Mouse (Mus musculus): ENCODE data around the gene Pex7. TPM values are rescaled to one million over a fixed set of nuclear protein-coding genes. Genes with fewer than 3 reads are reported as not detected.
"Not testable (repeated sequence)": the region's sequence is repeated elsewhere in the genome, so short reads cannot be mapped to it uniquely, and the experiment has no call there.

Pex7 gene
- total and polyA plus RNA-seq, 3 experiments = 44.8 to 169 (median 47.5) TPM

DNA sequence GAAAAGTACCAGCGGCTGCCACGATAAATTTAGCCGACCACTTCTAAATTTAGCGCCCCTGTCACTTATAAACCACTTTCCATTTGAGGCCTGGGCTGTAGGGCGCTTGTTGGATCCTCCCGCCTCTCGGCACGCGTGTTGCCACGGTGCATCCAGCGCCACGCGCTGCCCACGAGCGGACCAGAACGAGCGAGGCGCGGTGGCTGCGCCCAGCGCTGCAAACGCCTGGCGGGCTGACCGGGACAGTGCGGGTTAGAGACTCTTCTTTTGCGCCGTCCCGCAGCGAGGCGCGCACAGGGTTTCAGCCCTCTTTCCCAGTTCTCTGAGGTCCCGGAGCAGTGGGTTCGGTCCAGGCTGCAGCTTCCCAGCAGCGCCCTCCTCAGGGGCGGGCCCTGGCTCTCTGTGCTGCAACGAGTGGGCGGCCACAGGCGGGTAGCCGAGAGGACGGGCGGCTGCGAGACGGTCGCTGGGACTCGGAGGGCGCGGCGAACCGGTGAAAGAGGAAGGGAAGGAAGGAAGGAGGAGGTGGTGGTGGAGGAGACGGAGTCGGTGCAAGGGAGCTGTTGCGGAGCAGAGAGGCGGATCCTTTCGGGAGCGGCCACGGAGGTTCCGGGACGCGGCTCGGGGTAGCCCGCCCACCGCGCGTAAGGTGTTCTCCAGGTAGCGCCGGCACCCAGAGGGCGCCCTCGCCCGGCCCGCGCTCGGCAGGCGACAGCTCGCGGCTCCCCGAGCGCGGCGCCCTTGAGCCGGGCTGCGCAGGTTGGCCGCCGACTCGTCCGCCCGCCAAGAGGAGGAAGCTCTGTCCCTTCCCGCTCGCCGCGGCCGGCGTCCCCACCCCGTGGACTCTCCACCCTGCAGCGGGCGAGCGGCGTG is 26.3 kb upstream of the Pex7 start:
- peak; percentile 93 for DNase-seq

DNA sequence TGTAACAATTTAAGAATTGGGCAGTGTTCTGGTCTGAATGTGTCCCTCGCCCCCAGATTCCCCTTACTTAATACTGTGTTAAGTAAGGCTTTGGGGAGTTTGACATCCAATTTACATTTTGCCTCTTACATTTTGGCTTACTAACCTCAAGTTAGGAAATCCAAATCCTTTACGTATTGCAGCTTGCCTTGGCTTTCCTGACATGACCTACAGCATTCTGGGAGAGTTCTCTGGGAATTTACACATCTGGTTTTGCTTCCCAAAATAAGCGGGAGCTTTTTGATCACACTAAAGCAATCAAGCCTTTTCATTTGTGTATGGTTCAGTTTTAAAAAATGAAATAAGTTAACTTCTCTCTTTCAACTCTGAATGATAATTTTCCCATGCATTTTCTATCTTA is 25.5 kb upstream of the Pex7 start:
- DNase-seq = no peak

DNA sequence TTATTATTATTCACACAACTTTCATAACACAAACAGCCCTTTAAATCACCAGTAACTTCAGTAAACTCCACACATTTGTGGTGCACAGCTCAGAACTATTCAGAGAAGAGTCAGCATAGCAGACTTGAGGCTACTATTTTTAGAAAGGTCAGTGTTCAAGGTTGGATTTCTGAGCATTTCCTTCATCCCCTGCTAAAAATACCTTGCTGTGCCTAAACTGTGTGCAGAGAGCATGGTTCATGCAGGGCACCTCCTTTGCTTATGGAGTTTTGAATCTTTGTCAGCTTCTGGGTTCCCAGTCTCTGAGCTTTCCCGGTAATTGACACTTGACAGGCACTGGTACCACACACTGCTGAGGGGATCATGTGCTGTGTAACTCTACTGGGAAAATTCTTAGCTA is 20.7 kb upstream of the Pex7 start:
- no peak for DNase-seq

DNA sequence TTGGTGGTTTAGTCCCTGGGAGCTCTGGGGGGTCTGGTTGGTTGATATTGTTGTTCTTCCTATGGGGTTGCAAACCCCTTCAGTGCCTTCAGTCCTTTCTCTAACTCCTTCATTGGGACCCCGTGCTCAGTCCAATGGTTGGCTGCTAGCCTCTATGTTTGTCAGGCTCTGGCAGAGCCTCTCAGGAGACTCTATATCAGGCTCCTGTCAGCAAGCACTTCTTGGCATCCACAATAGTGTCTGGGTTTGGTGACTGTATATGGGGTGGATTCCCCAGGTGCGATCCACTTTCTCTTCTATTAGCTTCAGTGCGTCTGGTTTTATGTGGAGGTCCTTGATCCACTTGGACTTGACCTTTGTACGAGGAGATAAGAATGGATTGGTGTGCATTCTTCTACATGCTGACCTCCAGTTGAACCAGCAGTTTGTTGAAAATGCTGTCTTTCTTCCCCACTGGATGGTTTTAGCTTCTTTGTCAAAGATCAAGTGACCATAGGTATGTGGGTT is 19.0 kb upstream of the Pex7 start:
- DNase-seq = not testable (repeated sequence)

DNA sequence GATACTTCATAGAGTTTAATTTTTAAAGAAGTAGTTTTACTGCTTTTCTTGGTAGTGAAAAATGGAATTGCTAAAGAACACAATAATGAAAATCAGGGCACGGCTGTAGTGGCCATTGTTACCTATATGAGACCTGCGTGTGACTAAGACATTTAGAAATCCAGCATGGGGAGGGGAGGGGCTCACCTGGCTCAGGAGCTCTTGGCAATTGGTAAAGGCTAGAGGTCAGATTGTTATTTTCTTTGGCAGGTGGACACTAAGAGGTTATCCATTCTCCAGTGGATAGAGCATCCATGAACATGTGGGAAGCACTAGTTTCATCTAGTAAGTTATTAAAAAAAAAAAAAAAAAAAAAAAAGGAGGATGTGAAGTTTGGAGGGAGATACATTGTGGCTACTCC is 16.8 kb upstream of the Pex7 start:
- DNase-seq = no peak

DNA sequence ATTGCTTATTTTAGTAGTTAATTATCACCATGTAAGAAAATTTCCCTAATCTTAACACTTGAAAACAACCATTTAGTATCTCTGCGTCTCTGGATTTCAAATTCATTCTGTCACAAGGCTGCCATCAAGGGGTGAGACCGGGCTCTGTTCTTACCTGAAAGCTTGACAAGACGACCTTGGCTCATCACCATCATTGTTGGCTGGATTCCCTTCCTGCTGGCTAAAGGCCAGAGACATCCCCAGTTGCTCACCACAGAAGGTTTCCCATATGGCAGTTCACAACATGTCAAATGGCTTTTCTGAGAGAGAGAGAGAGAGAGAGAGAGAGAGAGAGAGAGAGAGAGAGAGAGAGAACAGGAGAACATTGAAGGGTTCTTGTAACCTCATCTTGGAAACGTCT is 14.9 kb upstream of the Pex7 start:
- DNase-seq = no peak

DNA sequence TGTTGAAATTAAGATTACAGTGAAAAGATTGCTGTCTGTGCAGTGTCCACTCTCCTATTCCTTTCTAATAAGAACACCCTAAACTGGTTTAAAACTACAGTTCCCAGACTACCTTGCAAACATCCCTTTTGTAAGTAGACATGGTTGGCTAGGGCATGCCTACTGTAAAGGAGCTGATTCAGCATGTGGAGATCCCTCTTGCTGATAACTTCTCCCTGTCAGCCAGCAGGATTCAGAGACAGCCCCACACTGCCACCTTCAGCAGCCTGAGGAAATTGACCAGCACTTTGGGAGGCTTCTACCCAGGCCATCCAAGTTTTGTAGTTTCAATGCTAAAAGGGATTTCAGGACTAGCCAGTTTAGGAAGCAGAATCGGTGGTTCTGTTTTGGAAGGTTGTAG is 7.8 kb upstream of the Pex7 start:
- DNase-seq = peak; percentile 85

DNA sequence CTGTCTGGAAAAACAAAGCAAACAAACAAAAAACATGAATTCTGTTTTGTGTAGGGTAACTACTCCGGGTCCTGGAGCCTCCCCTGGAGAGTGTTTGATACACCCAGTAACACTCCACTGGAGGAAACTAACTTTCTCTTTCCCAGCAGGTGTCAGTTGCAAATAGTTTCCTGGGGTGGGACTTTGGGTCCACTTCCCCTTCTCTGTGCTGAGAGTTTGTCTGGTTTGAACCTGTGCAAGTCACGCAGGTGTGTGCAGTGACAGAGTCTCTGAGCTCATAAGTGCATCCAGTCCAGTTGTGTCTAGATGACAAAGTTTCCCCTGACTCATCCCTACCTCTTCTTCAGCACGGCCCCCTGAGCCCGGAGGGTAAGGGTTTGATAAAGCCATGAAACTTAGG is 6.3 kb upstream of the Pex7 start:
- no peak for DNase-seq

DNA sequence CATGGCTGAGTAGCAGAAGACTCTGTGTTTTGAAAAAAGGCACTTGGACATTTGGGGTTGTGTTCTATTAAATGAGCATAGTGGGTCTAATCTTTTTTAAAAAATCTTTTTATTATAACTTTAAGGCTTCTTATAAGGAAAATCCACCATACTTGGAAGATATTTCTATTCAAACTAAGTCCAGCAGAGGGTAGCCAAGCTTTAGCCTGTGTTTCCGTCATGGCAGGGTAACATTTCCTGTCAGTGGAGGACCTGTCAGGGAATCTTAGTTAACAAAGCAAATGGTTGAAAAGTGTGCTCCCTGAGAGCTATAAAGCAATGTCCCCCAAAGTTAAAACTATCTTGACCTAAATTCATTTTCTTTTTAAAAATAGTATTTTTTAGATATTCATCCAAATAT is 4.1 kb upstream of the Pex7 start:
- DNase-seq = no peak

DNA sequence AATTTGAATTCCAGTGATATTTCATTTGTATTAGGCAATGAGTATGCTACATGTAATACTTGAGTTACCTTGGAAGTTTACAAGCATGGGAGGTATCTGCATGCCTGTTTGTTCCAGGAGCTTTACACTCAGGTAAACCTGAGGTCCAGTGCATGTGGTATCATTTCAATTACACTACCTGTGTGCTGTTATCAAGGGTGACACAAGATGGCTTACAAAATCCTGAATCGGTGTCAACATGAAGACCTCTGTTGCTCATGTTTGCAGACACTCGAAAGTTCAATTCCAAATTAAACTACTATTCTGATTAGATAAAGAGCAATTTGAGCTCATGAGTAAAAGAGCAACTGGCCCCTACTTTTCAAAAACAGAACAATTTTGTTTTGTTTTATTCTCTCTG is 3.0 kb upstream of the Pex7 start:
- DNase-seq = no peak

DNA sequence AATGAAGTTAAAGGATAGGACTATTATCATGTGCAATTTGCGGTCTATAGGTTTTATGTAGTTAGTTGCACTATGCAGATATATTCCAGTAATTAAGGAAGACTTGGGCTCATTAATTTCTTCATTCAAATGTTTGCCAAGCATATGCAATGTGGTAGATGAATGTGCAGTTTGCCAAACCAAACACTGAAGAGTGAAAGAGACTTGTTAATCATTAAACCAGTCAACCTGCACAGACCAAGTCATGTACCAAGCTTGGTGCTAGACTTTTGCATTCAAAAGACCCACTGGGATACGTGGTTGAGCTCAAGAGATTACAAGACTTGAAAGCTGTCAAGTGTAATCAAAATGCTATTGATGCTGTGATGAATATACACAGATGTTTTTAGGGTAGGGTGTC is 587 bp upstream of the Pex7 start:
- DNase-seq = no peak

DNA sequence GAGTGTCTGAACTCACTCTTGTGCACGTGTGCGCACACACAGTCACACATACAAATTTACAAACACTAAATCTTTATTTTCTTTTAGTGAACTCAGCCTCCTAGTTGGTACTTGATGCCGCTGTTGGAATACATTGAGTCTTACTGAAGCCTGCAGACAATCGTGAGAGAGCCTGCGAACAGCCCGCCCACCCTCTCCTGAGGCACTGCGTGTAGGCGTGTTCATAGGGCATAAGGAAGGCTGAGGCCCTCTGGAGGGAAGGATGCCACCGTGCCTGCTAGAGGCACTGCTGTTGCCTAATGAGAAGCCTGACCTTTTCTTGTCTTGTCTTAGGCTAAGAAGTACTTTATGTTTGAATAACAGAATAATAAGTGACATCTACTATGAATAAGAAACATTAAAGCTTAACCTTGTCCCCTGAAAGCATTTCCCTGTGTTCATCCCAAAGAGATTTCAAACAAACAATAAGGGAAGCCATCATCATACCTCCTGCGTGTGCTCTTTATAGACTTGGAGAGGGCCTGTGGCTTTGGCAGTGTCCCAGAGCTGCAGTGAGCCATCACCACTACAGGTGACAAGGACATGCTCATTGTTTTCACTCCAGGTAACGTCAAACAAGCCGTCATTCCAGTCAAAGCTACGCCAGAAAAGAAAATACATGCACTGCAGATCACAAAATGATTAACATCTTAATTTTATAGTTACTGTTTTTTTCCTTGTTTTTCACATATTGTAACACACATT is 3.2 kb downstream of the Pex7 start:
- no peak for DNase-seq

DNA sequence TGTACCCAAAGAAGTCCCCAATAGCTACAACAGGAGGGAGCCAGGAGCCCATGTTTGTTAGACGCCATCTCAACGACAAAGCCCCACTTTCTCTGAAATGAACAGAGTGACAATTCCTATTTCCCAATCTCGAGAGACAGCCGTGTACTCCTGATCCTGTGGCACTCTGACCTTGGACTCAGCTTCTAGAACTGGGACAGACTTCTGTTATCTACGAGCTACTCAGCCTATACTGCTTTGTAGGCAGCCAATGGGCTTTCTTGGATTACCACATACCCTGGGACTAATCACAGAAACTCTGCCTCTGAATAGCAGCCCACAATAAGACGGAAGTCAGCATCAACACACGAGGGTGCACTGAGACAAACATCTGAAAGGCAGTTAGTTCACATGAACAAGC is 5.5 kb downstream of the Pex7 start:
- peak; percentile 45 for DNase-seq

DNA sequence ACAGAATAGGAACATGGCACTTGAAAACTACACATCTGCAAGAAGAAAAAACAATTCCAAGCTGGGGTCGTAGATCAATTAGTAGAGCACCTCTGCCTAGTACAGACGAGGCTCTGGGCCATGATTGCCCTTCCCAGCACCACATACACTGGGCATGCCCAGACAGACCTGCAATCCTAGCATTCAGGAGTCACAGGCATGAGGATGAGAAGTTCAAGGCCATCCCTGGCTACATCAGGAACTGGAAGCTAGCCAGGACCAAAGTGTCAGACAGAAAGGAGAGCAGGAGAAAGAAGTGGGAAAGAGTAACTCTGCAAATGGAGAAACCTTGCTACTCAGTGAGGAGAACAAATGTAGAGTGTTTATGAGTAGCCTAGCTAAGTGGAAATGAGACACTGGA is 7.3 kb downstream of the Pex7 start:
- peak; percentile 84 for DNase-seq

DNA sequence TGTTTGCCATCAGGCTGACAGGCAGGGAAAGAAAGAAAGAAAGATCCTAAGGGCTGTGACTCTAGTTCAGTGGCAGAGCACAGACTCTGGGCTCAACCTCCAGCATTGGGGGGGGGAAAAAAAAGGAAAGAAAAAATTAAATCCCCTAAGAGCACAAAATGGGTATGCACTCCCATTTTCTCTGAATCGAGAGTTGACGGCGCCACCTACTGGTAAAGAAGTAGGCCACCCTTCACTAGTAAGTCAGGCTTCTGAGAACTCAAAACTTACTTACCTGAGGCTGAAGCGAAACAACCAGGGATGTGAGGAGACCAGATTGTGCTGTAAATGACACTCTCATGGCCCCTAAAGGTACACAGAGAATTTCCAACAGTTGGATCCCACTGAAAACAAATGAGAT is 13.5 kb downstream of the Pex7 start:
- DNase-seq = peak; percentile 42

DNA sequence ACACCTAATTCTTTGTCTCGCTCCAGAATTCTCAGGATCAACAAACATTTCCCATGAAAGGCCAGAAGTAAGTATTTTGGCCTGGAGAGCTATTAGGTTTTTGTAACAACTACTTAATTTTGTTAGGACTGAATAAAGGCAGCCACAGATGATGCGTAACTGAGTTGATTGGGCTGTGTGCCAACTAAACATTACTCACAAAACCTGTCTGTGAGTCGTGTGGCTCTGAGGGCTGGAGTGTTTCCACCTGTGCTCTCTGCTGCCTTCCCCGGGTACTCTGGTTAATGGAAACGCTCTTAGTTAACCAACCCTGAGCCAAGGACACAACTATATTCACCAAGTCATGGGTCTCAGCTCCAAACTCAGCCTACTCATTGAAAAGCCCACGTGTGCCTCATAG is 14.3 kb downstream of the Pex7 start:
- peak; percentile 32 for DNase-seq

DNA sequence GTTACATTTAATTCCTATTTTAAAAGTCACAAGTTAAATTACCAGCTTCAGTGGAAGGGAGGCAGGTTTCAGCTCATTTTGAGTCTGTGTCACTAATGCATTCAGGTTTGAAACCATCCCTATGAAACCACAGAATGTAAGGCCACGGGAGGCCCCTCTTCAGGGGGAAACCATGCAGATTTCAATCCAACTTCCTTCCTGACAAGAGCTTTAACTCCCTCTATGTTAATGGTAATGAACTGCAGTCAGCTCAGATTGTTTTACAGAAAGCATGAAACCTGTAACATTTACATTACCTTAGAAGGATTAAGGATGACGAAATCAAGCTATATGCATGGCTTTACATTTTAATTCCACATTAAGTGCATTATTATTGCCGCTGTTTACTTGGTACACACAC is 15.8 kb downstream of the Pex7 start:
- no peak for DNase-seq

DNA sequence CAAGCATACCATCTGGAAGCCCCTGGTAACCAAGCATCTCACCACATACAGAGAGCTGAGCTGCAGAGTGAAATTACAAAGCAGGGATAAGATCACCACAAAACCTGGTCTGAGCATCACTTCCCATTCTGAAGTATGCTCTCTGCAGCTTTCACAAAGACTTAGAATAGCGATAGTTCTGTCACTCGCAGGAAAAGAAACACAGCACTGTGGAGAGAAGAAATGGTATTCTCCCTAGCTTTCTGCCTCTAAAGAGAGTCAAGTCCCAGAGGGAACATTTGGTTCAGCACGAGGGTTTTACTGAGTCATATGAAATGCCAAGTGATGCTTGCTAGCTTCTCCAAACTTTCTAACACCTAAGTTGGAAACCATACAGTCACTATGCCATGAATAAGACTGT is 17.6 kb downstream of the Pex7 start:
- no peak for DNase-seq

DNA sequence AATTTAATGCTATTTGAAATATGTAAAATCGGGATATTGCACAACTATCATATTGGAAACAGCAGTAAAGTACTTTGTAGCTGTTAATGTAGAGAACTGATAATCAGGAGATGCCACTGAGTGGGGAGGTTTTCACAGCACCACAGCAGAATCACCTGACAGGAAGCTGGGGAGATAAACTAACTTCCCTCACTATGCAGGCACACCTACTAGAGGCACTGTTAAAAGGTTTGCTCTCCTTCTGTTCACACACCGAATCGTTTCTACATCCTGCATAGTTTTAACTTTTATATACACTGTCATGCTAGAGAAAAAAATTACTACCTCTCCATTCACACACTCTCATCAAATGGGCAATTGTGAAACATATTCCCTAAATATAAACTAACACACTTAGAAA is 21.2 kb downstream of the Pex7 start:
- no peak for DNase-seq

DNA sequence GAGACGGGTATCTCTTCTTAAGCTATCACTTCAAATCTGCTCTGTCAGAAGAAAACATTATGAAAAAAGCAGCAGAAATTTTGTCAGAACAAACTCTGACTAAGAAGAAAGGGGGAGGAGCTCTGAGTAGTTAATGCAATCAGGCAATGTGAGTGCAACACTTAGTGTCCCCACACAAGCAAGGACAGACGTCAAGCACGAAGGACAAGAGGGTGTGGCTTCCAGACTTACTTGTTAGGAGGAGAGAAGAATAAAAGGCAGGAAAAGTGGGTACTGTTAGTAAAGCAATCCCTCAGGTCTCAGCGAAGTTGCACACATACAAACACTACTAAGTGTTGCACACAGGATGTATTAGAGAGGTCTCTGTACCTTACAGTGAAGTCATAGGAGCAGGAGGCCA is 23.1 kb downstream of the Pex7 start:
- peak; percentile 76 for DNase-seq

DNA sequence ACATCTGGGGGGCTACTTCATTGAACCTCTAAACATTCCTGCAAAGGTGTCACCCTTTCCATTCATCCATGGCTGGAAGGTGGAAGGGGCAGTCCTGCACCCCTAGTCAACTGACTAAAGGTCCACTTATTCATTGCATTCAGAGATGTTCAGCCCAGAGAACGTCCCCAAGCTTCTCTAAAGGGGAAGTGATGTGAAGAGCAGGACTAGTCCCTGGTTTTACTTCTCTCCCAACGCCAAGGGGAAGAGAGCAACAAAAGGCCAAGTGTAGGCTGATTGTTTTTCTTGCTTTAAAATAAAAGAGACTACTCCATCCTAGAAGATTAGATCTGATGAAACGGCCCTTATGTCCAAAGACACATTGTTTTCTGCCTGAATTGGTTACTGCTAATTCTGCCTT is 27.1 kb downstream of the Pex7 start:
- DNase-seq = no peak

DNA sequence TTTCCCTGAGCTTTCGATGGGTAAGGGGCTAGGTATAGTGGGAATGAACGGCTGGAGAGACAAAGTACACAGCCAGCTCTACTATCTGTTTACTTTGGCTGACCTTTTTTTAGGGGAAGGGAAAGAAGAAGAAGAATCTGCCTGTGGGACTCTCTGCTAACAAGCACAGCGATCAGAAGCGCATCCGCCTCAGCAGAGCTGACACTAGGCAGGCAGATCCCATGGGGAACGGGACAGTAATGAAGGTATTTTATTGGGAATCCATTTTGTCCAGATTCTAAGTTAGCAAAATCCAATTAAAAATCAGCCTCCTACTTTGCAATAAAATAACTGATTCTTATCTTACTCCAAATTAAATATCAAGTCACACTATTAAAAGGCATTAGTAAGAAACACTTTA is 28.3 kb downstream of the Pex7 start:
- DNase-seq = no peak

DNA sequence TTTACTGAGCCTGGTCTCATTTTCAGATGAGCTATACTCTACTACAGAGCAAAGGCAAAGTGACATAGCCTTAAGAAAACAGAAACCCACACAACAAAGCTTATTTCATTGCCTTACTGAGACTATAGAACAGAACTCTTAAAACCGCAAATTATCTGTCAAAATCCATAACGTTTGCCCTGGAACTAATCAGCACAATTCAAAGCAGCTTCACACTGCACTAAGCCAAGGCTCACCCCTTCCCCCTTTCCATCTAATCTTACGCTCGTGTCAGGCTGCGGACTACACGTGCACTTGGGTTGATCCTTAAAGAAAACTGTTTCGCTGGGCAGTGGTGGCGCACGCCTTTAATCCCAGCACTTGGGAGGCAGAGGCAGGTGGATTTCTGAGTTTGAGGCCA is 29.8 kb downstream of the Pex7 start:
- no peak for DNase-seq

DNA sequence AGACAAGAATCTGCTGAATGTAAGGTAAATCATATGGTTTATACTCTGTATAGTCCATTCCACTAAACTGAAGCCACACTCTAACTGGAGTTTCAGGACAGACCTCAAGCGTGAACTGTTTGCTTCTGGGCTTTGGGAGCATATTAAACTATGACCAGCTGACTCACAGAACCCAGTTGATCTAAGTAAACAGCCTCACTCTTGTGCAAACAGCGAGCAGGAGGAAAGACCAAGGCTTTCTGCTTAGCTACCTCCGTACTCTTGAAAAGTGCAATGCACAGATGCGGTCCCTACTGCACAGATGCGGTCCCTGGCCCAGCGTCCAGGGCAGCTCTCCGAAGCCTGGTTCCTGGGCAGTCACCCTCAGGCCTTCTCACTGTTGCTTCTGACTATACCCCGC is 30.2 kb downstream of the Pex7 start:
- no peak for DNase-seq

Measured in adrenal gland, adult 2 months (tissue).